Mouse (Mus musculus) heart, adult 2 months (tissue): Measurements from ENCODE around the gene Lrtm1. TPM values are rescaled to one million over a fixed set of nuclear protein-coding genes. Genes with fewer than 3 reads are reported as not detected.

Source experiments
- DNase-seq, 2 experiments: peaks; one replicate each; pipeline ENCODE4 v3.0.0; 2021
- H3K27ac ChIP-seq: fragments of 200-600 bp; 2 replicates; pipeline ENCODE4 v1.8.1; 2022
- H3K27me3 ChIP-seq: fragments of 200-500 bp; 2 replicates; pipeline ENCODE4 v1.6.1; 2012; ENCODE audit warnings: mild to moderate bottlenecking, low read length, inconsistent platforms, mixed read lengths; ENCODE audit not compliant: control insufficient read depth, insufficient read depth
- H3K36me3 ChIP-seq: fragments of 200-500 bp; 2 replicates; pipeline ENCODE4 v1.6.1; 2012; ENCODE audit warnings: low read length, inconsistent platforms; ENCODE audit not compliant: control insufficient read depth, insufficient read depth
- H3K4me1 ChIP-seq: fragments of 200-500 bp; 2 replicates; pipeline ENCODE4 v1.6.1; 2011; ENCODE audit warnings: low read length; ENCODE audit not compliant: control insufficient read depth, insufficient read depth
- H3K4me3 ChIP-seq: fragments of 200-600 bp; 2 replicates; pipeline ENCODE4 v1.8.1; 2022
- H3K79me2 ChIP-seq: fragments of 200-500 bp; replicated peaks from 2 replicates; pipeline ENCODE4 v1.6.1; 2012; ENCODE audit warnings: mild to moderate bottlenecking, inconsistent platforms, low read length, moderate library complexity, mixed read lengths; ENCODE audit not compliant: control insufficient read depth, insufficient read depth
- H3K9ac ChIP-seq: fragments of 200-500 bp; 2 replicates; pipeline ENCODE4 v1.6.1; 2012; ENCODE audit warnings: low read depth, mild to moderate bottlenecking, control low read depth, inconsistent platforms, low read length, mixed read lengths
- CTCF ChIP-seq: fragments of 200-600 bp; IDR thresholded peaks from 2 replicates; pipeline ENCODE4 v1.8.1; 2022; ENCODE audit warnings: antibody characterized with exemption, mild to moderate bottlenecking, moderate library complexity
- EP300 ChIP-seq: fragments of 200-500 bp; IDR thresholded peaks from 2 replicates; pipeline ENCODE4 v1.6.1; 2011; ENCODE audit warnings: low read depth, low read length, control low read depth; ENCODE audit not compliant: insufficient read depth
- POLR2A ChIP-seq: fragments of 200-500 bp; IDR thresholded peaks from 2 replicates; pipeline ENCODE4 v1.6.1; 2011; ENCODE audit warnings: mild to moderate bottlenecking, low read depth, low read length, control low read depth; ENCODE audit not compliant: insufficient read depth
- WGBS: fragments of 180-500 bp; shearing (Covaris S2); methylation state at CpG from one replicate; pipeline ENCODE4 v1.1.7; 2018; 5-methylcytosine and 5-hydroxymethylcytosine counted together
- intact Hi-C: fragments of 180-260 bp; cut with DNase I; formaldehyde crosslinking; loops from one replicate; pipeline ENCODE4 v1.15.1; 2025
- polyA plus RNA-seq: library from polyadenylated mRNA; depleted of rRNA; stranded (reverse); fragments of >200 nt; gene quantifications from 2 replicates; pipeline ENCODE4 v1.2.3, GENCODE M21; 2012
- total RNA-seq, 2 experiments: library from RNA; stranded (reverse); gene quantifications; 2 replicates each; pipeline ENCODE4 v1.2.3; 2021

Gene Lrtm1
- total and polyA plus RNA-seq, 3 experiments, result 81.6 to 202 (median 189) TPM

- Histone ChIP-seq H3K27me3 (no peaks in the 10 kb centered on the region), H3K79me2 (no peaks in the 10 kb centered on the region), H3K36me3 (no peaks in the 10 kb centered on the region; the same call in 1 of the 2 replicates), H3K9ac (no peak overlapping the region), H3K4me3 (no peak overlapping the region), H3K4me1 (no peaks in the 10 kb centered on the region; the same call in none of the 2 replicates), H3K27ac (no peak overlapping the region)
- intact Hi-C loops, result no loop called here
- WGBS, result 71% methylated on average over 6 of the region's 6 CpGs
- no peak for DNase-seq
- no peak for TF ChIP-seq CTCF
- TF ChIP-seq EP300, result no peak
- TF ChIP-seq POLR2A, result no peak
These were observed 10.5 kb downstream of the Lrtm1 start for GRCm38 (mm10) chr14:29028391-29029106.

GRCm38 (mm10) chr14:29029107-29029469 lies 11.1 kb downstream of the Lrtm1 start:
- Histone ChIP-seq H3K9ac (no peak overlapping the region), H3K36me3 (no peaks in the 10 kb centered on the region; the same call in 1 of the 2 replicates), H3K4me1 (no peaks in the 10 kb centered on the region; the same call in none of the 2 replicates), H3K79me2 (no peaks in the 10 kb centered on the region), H3K27ac (no peak overlapping the region), H3K27me3 (no peaks in the 10 kb centered on the region), H3K4me3 (no peak overlapping the region)
- WGBS, result 81% methylated on average over 2 of the region's 2 CpGs
- TF ChIP-seq POLR2A (no peak), CTCF (no peak), EP300 (no peak)
- no peak for DNase-seq
- intact Hi-C loops, result no loop called here

GRCm38 (mm10) chr14:29029896-29030420 lies 11.9 kb downstream of the Lrtm1 start:
- Histone ChIP-seq H3K4me1 (no peaks in the 10 kb centered on the region; the same call in none of the 2 replicates), H3K79me2 (no peaks in the 10 kb centered on the region), H3K27me3 (no peaks in the 10 kb centered on the region), H3K9ac (no peak overlapping the region), H3K27ac (peak overlapping the region; percentile 42), H3K4me3 (no peak overlapping the region), H3K36me3 (no peaks in the 10 kb centered on the region; the same call in 1 of the 2 replicates)
- WGBS, result 64% methylated on average over 11 of the region's 11 CpGs
- no peak for DNase-seq
- TF ChIP-seq CTCF, result no peak
- TF ChIP-seq EP300, result no peak
- no peak for TF ChIP-seq POLR2A
- intact Hi-C loops, result no loop called here

GRCm38 (mm10) chr14:29030519-29030918 lies 12.5 kb downstream of the Lrtm1 start:
- Histone ChIP-seq H3K4me1 (no peaks in the 10 kb centered on the region; the same call in none of the 2 replicates), H3K27ac (peak overlapping the region; percentile 42), H3K9ac (no peak overlapping the region), H3K27me3 (no peaks in the 10 kb centered on the region), H3K36me3 (no peaks in the 10 kb centered on the region; the same call in 1 of the 2 replicates), H3K4me3 (no peak overlapping the region), H3K79me2 (no peaks in the 10 kb centered on the region)
- intact Hi-C loops, result no loop called here
- peak in 1 of 2 experiments; percentile 59 for DNase-seq
- 65% methylated on average over 9 of the region's 9 CpGs for WGBS
- no peak for TF ChIP-seq CTCF
- TF ChIP-seq EP300, result peak; percentile 70; the same call in 1 of the 2 replicates
- no peak for TF ChIP-seq POLR2A

- no peaks in the 10 kb centered on the region; the same call in 1 of the 2 replicates for H3K36me3 ChIP-seq
- no peak for DNase-seq
- TF ChIP-seq EP300 (no peak), CTCF (no peak), POLR2A (no peak)
- no peaks in the 10 kb centered on the region for H3K79me2 ChIP-seq
- intact Hi-C loops, result no loop called here
- H3K27ac ChIP-seq, result peak overlapping the region; percentile 28
- H3K27me3 ChIP-seq, result no peaks in the 10 kb centered on the region
- H3K4me1 ChIP-seq, result no peaks in the 10 kb centered on the region; the same call in none of the 2 replicates
- H3K4me3 ChIP-seq, result no peak overlapping the region
- 57% methylated on average over 1 of the region's 1 CpGs for WGBS
- H3K9ac ChIP-seq, result no peak overlapping the region
These were observed 13.9 kb downstream of the Lrtm1 start for GRCm38 (mm10) chr14:29031858-29032395.

- no peak overlapping the region for H3K9ac ChIP-seq
- TF ChIP-seq EP300 (no peak), POLR2A (no peak), CTCF (no peak)
- no peaks in the 10 kb centered on the region for H3K79me2 ChIP-seq
- no peaks in the 10 kb centered on the region for H3K27me3 ChIP-seq
- intact Hi-C loops, result no loop called here
- no peak overlapping the region for H3K27ac ChIP-seq
- DNase-seq, result no peak
- 79% methylated on average over 5 of the region's 5 CpGs for WGBS
- no peaks in the 10 kb centered on the region for H3K4me1 ChIP-seq
- no peaks in the 10 kb centered on the region for H3K36me3 ChIP-seq
- H3K4me3 ChIP-seq, result no peak overlapping the region
These were observed 20.2 kb downstream of the Lrtm1 start for GRCm38 (mm10) chr14:29038246-29038645.
